Mouse (Mus musculus): ENCODE results near the gene Foxj1.

DNA sequence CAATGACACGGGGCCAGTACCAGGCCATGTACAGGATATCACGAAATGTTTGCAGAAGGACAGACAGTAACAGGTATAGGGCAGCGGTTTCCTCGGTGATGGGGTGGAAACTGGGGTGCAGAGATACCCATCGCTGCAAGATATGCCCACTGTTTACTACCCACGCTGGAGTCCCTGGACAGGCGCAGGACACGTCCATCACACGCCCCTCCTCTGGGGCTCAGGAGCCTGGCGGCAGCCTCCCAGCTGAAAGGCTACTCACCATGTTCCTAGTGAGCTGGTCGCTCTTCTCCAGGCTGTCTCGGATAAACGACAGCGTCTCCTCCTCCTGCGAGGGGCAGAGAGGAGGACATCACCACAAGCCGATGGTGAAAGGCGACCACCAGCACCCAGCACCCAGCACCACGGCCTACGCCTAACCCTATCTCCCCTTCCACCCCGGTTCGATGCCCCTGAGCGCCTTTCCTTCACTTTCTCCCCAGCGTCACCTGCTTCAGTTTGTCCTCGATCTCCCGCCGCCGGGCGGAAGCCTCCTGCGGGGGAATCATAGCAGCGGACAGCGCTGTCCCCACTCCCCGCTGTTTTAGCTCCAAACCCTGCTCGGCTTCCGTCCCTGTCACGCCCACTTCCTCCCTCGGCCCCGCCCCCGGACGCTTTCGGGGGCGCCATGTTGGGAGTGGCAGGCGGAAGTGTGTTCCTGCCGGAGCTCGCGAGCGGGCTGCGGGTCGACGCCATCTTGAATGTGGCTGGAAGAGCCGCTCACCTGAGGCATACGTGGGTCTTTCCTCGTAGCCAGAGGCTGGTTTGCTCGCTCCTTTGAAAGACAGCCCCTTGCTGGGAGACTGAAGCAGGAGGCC lies 28.8 kb downstream of the Foxj1 start:
- TF ChIP-seq POLR2A (IDR thresholded peaks at IDR 0.05; ENCODE audit: insufficient read length, low read depth) = peak; percentile 72
- TF ChIP-seq MAX (IDR thresholded peaks at IDR 0.05; ENCODE audit: low read depth) = no peak
